ENCODE assay signal across 13 mouse cellular contexts in the genomic region with DNA sequence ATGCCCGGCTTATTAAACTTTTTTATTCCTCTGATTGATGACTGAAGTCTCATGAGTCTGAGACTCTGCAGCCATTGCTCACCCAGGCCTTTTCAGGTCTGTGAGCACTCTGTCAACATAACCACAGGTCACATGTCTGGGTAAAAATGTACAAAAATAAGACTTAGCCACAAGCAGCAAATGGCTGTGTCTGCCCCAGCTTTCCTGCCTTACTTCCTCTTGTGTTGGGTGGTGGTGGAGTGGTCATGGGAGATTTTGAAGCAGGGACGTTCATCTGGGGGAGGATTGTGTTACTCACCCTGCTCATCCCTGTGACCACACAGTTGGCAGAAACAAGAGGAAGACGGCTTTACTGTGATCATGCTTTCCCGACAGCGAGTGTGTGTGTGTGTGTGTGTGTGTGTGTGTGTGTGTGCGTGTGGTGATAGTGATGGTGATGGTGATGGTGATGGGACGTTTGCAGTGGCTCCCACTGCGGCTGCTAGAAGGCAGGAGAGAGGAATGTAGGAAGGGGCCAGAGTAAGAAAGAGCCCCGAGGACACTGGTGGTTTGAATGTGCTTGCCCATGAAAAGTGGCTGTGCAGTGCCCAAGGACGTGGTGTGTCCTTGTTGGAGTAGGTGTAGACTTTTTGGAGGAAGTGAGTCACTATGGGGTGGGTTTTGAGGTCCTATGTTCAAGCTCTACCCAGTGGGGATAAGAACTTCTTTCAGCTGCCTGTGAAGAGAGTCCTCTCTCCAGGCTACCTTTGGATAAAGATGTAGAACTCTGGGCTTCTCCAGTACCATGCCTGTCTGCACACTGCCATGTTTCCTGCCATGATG. TPM values are rescaled to one million over a fixed set of nuclear protein-coding genes. Genes with fewer than 3 reads are reported as not detected.
A peak's percentile ranks its signal among the peaks of the same experiment; 100 is the strongest.
DNase-seq lines count a peak whose midpoint lies in the region; ATAC-seq and TF ChIP-seq lines count a peak whose summit lies in the region.
"Had no signal": no experiment of that assay in that cellular context is flagged by ENCODE, and none has a peak within 500 bp of the region (broad histone marks: within the 10 kb centered on the region; RNA-seq: fewer than 3 reads in every experiment).

No protein-coding gene starts in this region.

- intact Hi-C loops in left cerebral cortex, adult 2 months (cut with DNase I), result no loop called here

- no peak overlapping the region for H3K27ac ChIP-seq in intestine, embryonic 15.5 days
- no peak overlapping the region for H3K27ac ChIP-seq in left cerebral cortex, adult 2 months
- H3K27ac ChIP-seq: hindbrain, embryonic 15.5 days; lung, embryonic 15.5 days; neural tube, embryonic 15.5 days had no signal

- no peaks in the 10 kb centered on the region for H3K4me1 ChIP-seq in intestine, embryonic 15.5 days (replicated peaks)
- H3K4me1 ChIP-seq: hindbrain, embryonic 15.5 days; lung, embryonic 15.5 days; neural tube, embryonic 15.5 days had no signal

- no peaks in the 10 kb centered on the region for H3K27me3 ChIP-seq in intestine, embryonic 15.5 days (replicated peaks)
- H3K27me3 ChIP-seq: hindbrain, embryonic 15.5 days; lung, embryonic 15.5 days; neural tube, embryonic 15.5 days had no signal

- no peak for TF ChIP-seq CTCF in left cerebral cortex, adult 2 months (IDR thresholded peaks at IDR 0.05)

- ATAC-seq in intestine, embryonic 15.5 days, result no peak

- no peaks in the 10 kb centered on the region for H3K9me3 ChIP-seq in intestine, embryonic 15.5 days
- H3K9me3 ChIP-seq: hindbrain, embryonic 15.5 days; lung, embryonic 15.5 days; neural tube, embryonic 15.5 days had no signal

- peak; percentile 19 for DNase-seq in adrenal gland, adult 2 months
- DNase-seq in adrenal gland, postnatal 25 days, result no peak
- DNase-seq in spleen, postnatal 36 days (ENCODE audit: low spot score in 2 of 2), result peak; percentile 44 to 53
- no peak for DNase-seq in spleen, postnatal 4 days (ENCODE audit: low spot score in 2 of 2)
- DNase-seq in lung, postnatal 36 days, result peak; percentile 56
- no peak for DNase-seq in left cerebral cortex, adult 2 months (ENCODE audit: extremely low spot score in 1 of 2, low spot score in 2 of 2)
- DNase-seq in ovary, postnatal 10 days (ENCODE audit: low spot score), result no peak
- DNase-seq: cerebellum, adult 9-10 months; gastrocnemius, postnatal 25 days had no signal

- H3K9ac ChIP-seq in intestine, embryonic 15.5 days, result no peak overlapping the region
- H3K9ac ChIP-seq: hindbrain, embryonic 15.5 days; lung, embryonic 15.5 days; neural tube, embryonic 15.5 days had no signal

- 81% methylated on average over 10 of the region's 10 CpGs for WGBS in intestine, embryonic 15.5 days

- H3K4me3 ChIP-seq in intestine, embryonic 15.5 days (replicated peaks), result no peak overlapping the region
- H3K4me3 ChIP-seq in left cerebral cortex, adult 2 months, result no peak overlapping the region
- H3K4me3 ChIP-seq: hindbrain, embryonic 15.5 days; lung, embryonic 15.5 days; neural tube, embryonic 15.5 days had no signal

- no peak overlapping the region for H3K4me2 ChIP-seq in intestine, embryonic 15.5 days (replicated peaks)
- H3K4me2 ChIP-seq: hindbrain, embryonic 15.5 days; lung, embryonic 15.5 days; neural tube, embryonic 15.5 days had no signal

- no peaks in the 10 kb centered on the region for H3K36me3 ChIP-seq in intestine, embryonic 15.5 days
- H3K36me3 ChIP-seq: hindbrain, embryonic 15.5 days; lung, embryonic 15.5 days; neural tube, embryonic 15.5 days had no signal

RNA-seq across cellular contexts. Expression of a gene that starts 37.8 kb away (rescaled TPM):
- total RNA-seq in adrenal gland, adult 2 months (2021), result 10 to 100 TPM; 20.2 to 20.8 TPM
- 25.4 and 31.1 TPM in 2 replicates for polyA plus RNA-seq in adrenal gland, adult 2 months (2012; rRNA removed)
- total RNA-seq in adrenal gland, postnatal 25 days (2021), result 18.0 and 18.2 TPM in 2 replicates
- polyA plus RNA-seq in intestine, embryonic 15.5 days (2015; fragmentation: Nextera tagmentation; extraction: Ambion mirVana), result 24.0 and 25.5 TPM in 2 replicates
- 10 to 100 TPM; 44.3 to 45.3 TPM for total RNA-seq in left cerebral cortex, adult 2 months (2021)

Comparison
In these comparisons a context has a peak if more than half of its experiments do, and no peak if none do; other contexts are left out.
1. DNase-seq: peak in adrenal gland, adult 2 months (single experiment), spleen, postnatal 36 days (2 of 2) and lung, postnatal 36 days (single experiment); none in adrenal gland, postnatal 25 days (single experiment), spleen, postnatal 4 days (0 of 2), left cerebral cortex, adult 2 months (0 of 2) and ovary, postnatal 10 days (single experiment).